ENCODE assay signal across 8 mouse cellular contexts in the genomic region with DNA sequence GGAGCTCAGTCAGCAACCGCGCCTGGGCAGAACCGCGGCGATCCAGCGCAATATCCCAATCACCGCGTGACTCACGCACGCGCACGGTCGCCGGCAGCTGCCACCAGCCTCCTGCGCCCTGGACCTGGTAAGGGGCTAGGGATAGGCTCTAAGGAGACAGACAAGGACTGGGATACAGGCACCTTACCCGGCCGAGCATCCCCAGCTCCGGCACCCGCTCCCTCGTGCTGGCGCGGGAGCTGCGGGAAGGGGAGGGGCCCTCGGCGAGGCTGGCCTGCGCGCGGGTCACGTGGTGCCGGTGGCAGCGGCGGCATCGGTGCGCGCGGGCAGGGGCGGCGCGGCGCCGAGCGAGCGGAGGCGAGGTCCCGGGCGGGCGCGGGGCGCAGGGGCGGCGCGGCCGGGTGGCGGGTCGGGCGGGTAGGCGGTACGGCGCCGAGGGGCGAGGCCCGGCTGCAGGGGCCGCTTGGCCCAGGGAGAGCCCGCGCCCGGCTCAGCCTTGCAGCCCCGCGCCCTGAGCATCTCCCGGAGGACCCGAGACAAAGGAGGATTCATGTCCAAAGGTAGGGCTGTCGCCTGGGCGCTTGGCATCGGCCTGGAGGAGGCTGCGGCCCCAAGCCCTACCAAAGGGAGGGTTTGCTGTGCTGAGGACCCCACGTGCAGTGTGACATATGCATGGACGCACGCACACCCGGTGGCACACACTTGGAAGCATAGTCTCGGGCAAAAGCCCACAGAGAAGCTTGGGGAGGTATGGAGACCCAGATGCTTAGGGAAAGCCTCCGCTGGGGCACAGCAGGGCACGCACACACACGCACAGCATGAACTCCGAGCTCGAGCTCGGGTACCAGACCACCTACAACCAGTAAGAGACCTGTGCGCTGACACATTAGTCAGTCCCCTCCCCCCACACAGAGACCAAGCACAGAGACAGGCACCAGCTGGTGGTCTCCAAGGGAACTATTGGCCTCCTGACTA. TPM values are rescaled to one million over a fixed set of nuclear protein-coding genes. Genes with fewer than 3 reads are reported as not detected.
DNase-seq lines count a peak whose midpoint lies in the region; ATAC-seq and TF ChIP-seq lines count a peak whose summit lies in the region.

No protein-coding gene starts in this region.

- peak; percentile 43 for DNase-seq in gastrocnemius, adult 2 months
- no peak for DNase-seq in gastrocnemius, postnatal 14 days
- peak; percentile 80 for DNase-seq in hindbrain, embryonic 10.5 days (ENCODE audit: low spot score)
- DNase-seq in left cerebral cortex, postnatal 14 days (ENCODE audit: low spot score in 2 of 2), result peak; percentile 76 to 81
- DNase-seq in neural tube, embryonic 11.5 days (ENCODE audit: low spot score), result peak; percentile 84
- no peak for DNase-seq in spleen, postnatal 36 days (ENCODE audit: low spot score in 2 of 2)

- H3K9ac ChIP-seq in ES-Bruce4 (ENCODE audit: low read depth, poor library complexity, severe bottlenecking), result peak overlapping the region; percentile 79
- H3K9ac ChIP-seq in neural tube, embryonic 11.5 days (ENCODE audit: low read length), result peak overlapping the region; percentile 92

- no peak for TF ChIP-seq EP300 in ES-Bruce4 (IDR thresholded peaks at IDR 0.05; ENCODE audit: insufficient read depth, low read depth, low read length)

- TF ChIP-seq POLR2A in ES-Bruce4 (IDR thresholded peaks at IDR 0.05; ENCODE audit: insufficient read depth, low read length), result no peak
- peak; percentile 74 for TF ChIP-seq POLR2A in cortical plate, adult 2 months (IDR thresholded peaks at IDR 0.05; ENCODE audit: extremely low read depth, insufficient read depth, low read length)

- H3K9me3 ChIP-seq in ES-Bruce4 (replicated peaks; ENCODE audit: control insufficient read depth, insufficient read depth, low read length, poor library complexity, severe bottlenecking), result no peaks in the 10 kb centered on the region
- no peaks in the 10 kb centered on the region for H3K9me3 ChIP-seq in hindbrain, embryonic 10.5 days
- H3K9me3 ChIP-seq in neural tube, embryonic 11.5 days (ENCODE audit: control insufficient read depth, low read length), result no peaks in the 10 kb centered on the region

- no peak for TF ChIP-seq CTCF in gastrocnemius, adult 2 months (IDR thresholded peaks at IDR 0.05)
- no peak for TF ChIP-seq CTCF in ES-Bruce4 (IDR thresholded peaks at IDR 0.05; ENCODE audit: low read depth, low read length)
- TF ChIP-seq CTCF in cortical plate, adult 2 months (IDR thresholded peaks at IDR 0.05; ENCODE audit: extremely low read depth, insufficient read depth, low read length), result no peak

- ATAC-seq in neural tube, embryonic 11.5 days (ENCODE audit: insufficient read depth, low FRiP score, low TSS enrichment), result peak; percentile 75

- peaks cover 6% of the 10 kb centered on the region for H3K4me1 ChIP-seq in ES-Bruce4 (ENCODE audit: control insufficient read depth, insufficient read depth, low read length)
- H3K4me1 ChIP-seq in cortical plate, adult 2 months (ENCODE audit: control insufficient read depth, insufficient read depth, low read length), result peaks cover 7% of the 10 kb centered on the region
- H3K4me1 ChIP-seq in hindbrain, embryonic 10.5 days (replicated peaks), result peaks cover 66% of the 10 kb centered on the region
- H3K4me1 ChIP-seq in neural tube, embryonic 11.5 days (ENCODE audit: control insufficient read depth, insufficient read depth, low read length), result peaks cover 16% of the 10 kb centered on the region

- under 1% methylated on average over 86 of the region's 86 CpGs for WGBS in hindbrain, embryonic 10.5 days
- 0% methylated on average over 66 of the region's 86 CpGs for WGBS in neural tube, embryonic 11.5 days

- H3K27ac ChIP-seq in gastrocnemius, adult 2 months, result no peak overlapping the region
- H3K27ac ChIP-seq in ES-Bruce4 (ENCODE audit: insufficient read depth, low read length), result no peak overlapping the region
- H3K27ac ChIP-seq in cortical plate, adult 2 months (ENCODE audit: insufficient read depth, low read length), result peak overlapping the region; percentile 79
- peak overlapping the region; percentile 97 for H3K27ac ChIP-seq in hindbrain, embryonic 10.5 days
- H3K27ac ChIP-seq in neural tube, embryonic 11.5 days (ENCODE audit: low read depth, low read length), result peak overlapping the region; percentile 96

- intact Hi-C loops in gastrocnemius, adult 2 months (cut with DNase I), result no loop called here
- intact Hi-C loops in gastrocnemius, postnatal 14 days (cut with DNase I; ENCODE audit: low total_unique reads), result loop anchor here (5.0 kb wide), 1 partner anchor 142 kb away; no protein-coding TSS in a partner anchor
- intact Hi-C loops in left cerebral cortex, postnatal 14 days (cut with DNase I), result loop anchor here (10.0 kb wide), 1 partner anchor 770 kb away; no protein-coding TSS in a partner anchor

- peak overlapping the region; percentile 93 for H3K4me2 ChIP-seq in neural tube, embryonic 11.5 days (ENCODE audit: low read depth)

- H3K27me3 ChIP-seq in ES-Bruce4 (ENCODE audit: control insufficient read depth, insufficient read depth, low read length, poor library complexity, severe bottlenecking), result 0 out of 2 replicates have a peak, but pooled peaks cover 4% of the 10 kb centered on the region
- H3K27me3 ChIP-seq in hindbrain, embryonic 10.5 days (ENCODE audit: insufficient read depth, poor library complexity, severe bottlenecking), result peaks cover 43% of the 10 kb centered on the region
- H3K27me3 ChIP-seq in neural tube, embryonic 11.5 days (ENCODE audit: control insufficient read depth, insufficient read depth, low read length), result peaks cover 12% of the 10 kb centered on the region

- H3K4me3 ChIP-seq in gastrocnemius, adult 2 months, result peak overlapping the region; percentile 64
- peak overlapping the region; percentile 97 for H3K4me3 ChIP-seq in ES-Bruce4 (ENCODE audit: low read depth, low read length)
- peak overlapping the region; percentile 87 for H3K4me3 ChIP-seq in cortical plate, adult 2 months (ENCODE audit: insufficient read depth, low read length)
- peak overlapping the region; percentile 85 for H3K4me3 ChIP-seq in hindbrain, embryonic 10.5 days
- peak overlapping the region; percentile 72 for H3K4me3 ChIP-seq in neural tube, embryonic 11.5 days (ENCODE audit: low read depth, low read length)

- H3K36me3 ChIP-seq in ES-Bruce4 (ENCODE audit: control insufficient read depth, insufficient read depth, low read length, poor library complexity, severe bottlenecking), result no peaks in the 10 kb centered on the region
- peaks cover 36% of the 10 kb centered on the region for H3K36me3 ChIP-seq in hindbrain, embryonic 10.5 days
- H3K36me3 ChIP-seq in neural tube, embryonic 11.5 days (ENCODE audit: control insufficient read depth, insufficient read depth, low read length), result 0 out of 2 replicates have a peak, but pooled peaks cover 5% of the 10 kb centered on the region

RNA-seq across cellular contexts. Expression of a gene that starts 0.5 kb away (rescaled TPM):
- under 1 TPM; 0.41 to 0.45 TPM for total RNA-seq in gastrocnemius, adult 2 months (2021)
- 1 to 10 TPM in 1 of 2 experiments, under 1 TPM in 1; 0.71 to 1.4 TPM for total RNA-seq in gastrocnemius, postnatal 14 days (2021)
- 8.8 and 9.7 TPM in 2 replicates for polyA plus RNA-seq in ES-Bruce4 (2011; ENCODE audit: insufficient read depth, insufficient read length, low read depth, missing spikeins)
- 367 and 405 TPM in 2 replicates for polyA plus RNA-seq in cortical plate, adult 2 months (2012; rRNA removed)
- polyA plus RNA-seq in hindbrain, embryonic 10.5 days (2016; fragmentation: Nextera tagmentation; extraction: Ambion mirVana), result 72.8 and 111 TPM in 2 replicates
- 100 to 1,000 TPM; 428 to 442 TPM for total RNA-seq in left cerebral cortex, postnatal 14 days (2021)
- polyA plus RNA-seq in neural tube, embryonic 11.5 days (2014; fragmentation: Nextera tagmentation; extraction: Ambion mirVana), result 141 and 142 TPM in 2 replicates

RNA-seq across cellular contexts. Expression of a gene that starts 23.0 kb away (rescaled TPM):
- not detected for total RNA-seq in gastrocnemius, adult 2 months (2021)
- total RNA-seq in gastrocnemius, postnatal 14 days (2021), result not detected
- not detected in 2 replicates for polyA plus RNA-seq in ES-Bruce4 (2011; ENCODE audit: insufficient read depth, insufficient read length, low read depth, missing spikeins)
- polyA plus RNA-seq in cortical plate, adult 2 months (2012; rRNA removed), result 155 TPM in 2 replicates
- polyA plus RNA-seq in hindbrain, embryonic 10.5 days (2016; fragmentation: Nextera tagmentation; extraction: Ambion mirVana), result 0.17 and 1.5 TPM in 2 replicates
- total RNA-seq in left cerebral cortex, postnatal 14 days (2021), result 100 to 1,000 TPM; 104 TPM
- polyA plus RNA-seq in neural tube, embryonic 11.5 days (2014; fragmentation: Nextera tagmentation; extraction: Ambion mirVana), result 0.68 and 0.76 TPM in 2 replicates

RNA-seq across cellular contexts. Expression of a gene that starts 23.5 kb away (rescaled TPM):
- not detected for total RNA-seq in gastrocnemius, adult 2 months (2021)
- not detected for total RNA-seq in gastrocnemius, postnatal 14 days (2021)
- 0.70 and 1.1 TPM in 2 replicates for polyA plus RNA-seq in ES-Bruce4 (2011; ENCODE audit: insufficient read depth, insufficient read length, low read depth, missing spikeins)
- 0.13 TPM in 1 of 2 replicates, not detected in the other for polyA plus RNA-seq in cortical plate, adult 2 months (2012; rRNA removed)
- 0.19 TPM in 1 of 2 replicates, not detected in the other for polyA plus RNA-seq in hindbrain, embryonic 10.5 days (2016; fragmentation: Nextera tagmentation; extraction: Ambion mirVana)
- total RNA-seq in left cerebral cortex, postnatal 14 days (2021), result not detected
- polyA plus RNA-seq in neural tube, embryonic 11.5 days (2014; fragmentation: Nextera tagmentation; extraction: Ambion mirVana), result 0.16 and 0.27 TPM in 2 replicates

RNA-seq across cellular contexts. Expression of a gene that starts 30.7 kb away (rescaled TPM):
- not detected for total RNA-seq in gastrocnemius, adult 2 months (2021)
- total RNA-seq in gastrocnemius, postnatal 14 days (2021), result 1 to 10 TPM; 1.8 to 2.6 TPM
- 43.2 and 52.0 TPM in 2 replicates for polyA plus RNA-seq in ES-Bruce4 (2011; ENCODE audit: insufficient read depth, insufficient read length, low read depth, missing spikeins)
- 6.7 and 7.0 TPM in 2 replicates for polyA plus RNA-seq in cortical plate, adult 2 months (2012; rRNA removed)
- 86.2 and 92.6 TPM in 2 replicates for polyA plus RNA-seq in hindbrain, embryonic 10.5 days (2016; fragmentation: Nextera tagmentation; extraction: Ambion mirVana)
- 1 to 10 TPM; 3.3 to 5.0 TPM for total RNA-seq in left cerebral cortex, postnatal 14 days (2021)
- polyA plus RNA-seq in neural tube, embryonic 11.5 days (2014; fragmentation: Nextera tagmentation; extraction: Ambion mirVana), result 64.4 and 68.7 TPM in 2 replicates

RNA-seq across cellular contexts. Expression of a gene that starts 51.0 kb away (rescaled TPM):
- not detected for total RNA-seq in gastrocnemius, adult 2 months (2021)
- total RNA-seq in gastrocnemius, postnatal 14 days (2021), result not detected
- polyA plus RNA-seq in ES-Bruce4 (2011; ENCODE audit: insufficient read depth, insufficient read length, low read depth, missing spikeins), result 1.9 and 2.3 TPM in 2 replicates
- 0.48 and 0.76 TPM in 2 replicates for polyA plus RNA-seq in cortical plate, adult 2 months (2012; rRNA removed)
- polyA plus RNA-seq in hindbrain, embryonic 10.5 days (2016; fragmentation: Nextera tagmentation; extraction: Ambion mirVana), result 0.18 and 0.46 TPM in 2 replicates
- total RNA-seq in left cerebral cortex, postnatal 14 days (2021), result under 1 TPM; 0.27 to 0.35 TPM
- polyA plus RNA-seq in neural tube, embryonic 11.5 days (2014; fragmentation: Nextera tagmentation; extraction: Ambion mirVana), result 0.23 and 0.57 TPM in 2 replicates

Comparison
In these comparisons a context has a peak if more than half of its experiments do, and no peak if none do; other contexts are left out.
1. DNase-seq: peak in gastrocnemius, adult 2 months (single experiment), hindbrain, embryonic 10.5 days (single experiment), left cerebral cortex, postnatal 14 days (2 of 2) and neural tube, embryonic 11.5 days (single experiment); none in gastrocnemius, postnatal 14 days (single experiment) and spleen, postnatal 36 days (0 of 2).
2. H3K27ac ChIP-seq: peak in cortical plate, adult 2 months (single experiment), hindbrain, embryonic 10.5 days (single experiment) and neural tube, embryonic 11.5 days (single experiment); none in gastrocnemius, adult 2 months (single experiment) and ES-Bruce4 (single experiment).
3. RNA of a gene that starts 23.0 kb away (polyA plus RNA-seq): 155 TPM in cortical plate, adult 2 months; 0.17 to 1.5 TPM in hindbrain, embryonic 10.5 days, 0.68 to 0.76 TPM in neural tube, embryonic 11.5 days and not detected in ES-Bruce4; every median in the first group is over 10 times any median in the second.
4. Peak in every context shown above with its lines, with median percentiles within 50 percentile points of each other: H3K4me3 ChIP-seq.